Mouse (Mus musculus): ENCODE data around the gene Greb1.

The Greb1 gene

GRCm38 (mm10) chr12:16800259-16800958 is at the start of gene Greb1:
Greb1 (minus strand) TSS chr12:16800886.
- in situ Hi-C loops (cut with MboI): no loop called here

GRCm38 (mm10) chr12:16849821-16850220 is 49.1 kb upstream of the Greb1 start:
- in situ Hi-C loops (cut with MboI): no loop called here

- in situ Hi-C loops (cut with MboI): no loop called here
These were observed 47.8 kb upstream of the Greb1 start for GRCm38 (mm10) chr12:16848501-16848900.

GRCm38 (mm10) chr12:16847204-16847792 is 46.6 kb upstream of the Greb1 start:
- in situ Hi-C loops (cut with MboI): no loop called here

- in situ Hi-C loops (cut with MboI): no loop called here
These were observed 44.2 kb upstream of the Greb1 start for GRCm38 (mm10) chr12:16844623-16845592.

- in situ Hi-C loops (cut with MboI): no loop called here
These were observed 40.4 kb upstream of the Greb1 start for GRCm38 (mm10) chr12:16840842-16841782.

- in situ Hi-C loops (cut with MboI): no loop called here
These were observed 37.1 kb upstream of the Greb1 start for GRCm38 (mm10) chr12:16837766-16838165.

- in situ Hi-C loops (cut with MboI): no loop called here
These were observed 35.5 kb upstream of the Greb1 start for GRCm38 (mm10) chr12:16836188-16836587.

- in situ Hi-C loops (cut with MboI): no loop called here
These were observed 34.0 kb upstream of the Greb1 start for GRCm38 (mm10) chr12:16834701-16835100.

GRCm38 (mm10) chr12:16831071-16831470 is 30.4 kb upstream of the Greb1 start:
- in situ Hi-C loops (cut with MboI): no loop called here

GRCm38 (mm10) chr12:16829785-16830184 is 29.1 kb upstream of the Greb1 start:
- in situ Hi-C loops (cut with MboI): no loop called here

GRCm38 (mm10) chr12:16828505-16828904 is 27.8 kb upstream of the Greb1 start:
- in situ Hi-C loops (cut with MboI): no loop called here

- in situ Hi-C loops (cut with MboI): no loop called here
These were observed 23.0 kb upstream of the Greb1 start for GRCm38 (mm10) chr12:16823701-16824100.

GRCm38 (mm10) chr12:16822181-16822734 is 21.6 kb upstream of the Greb1 start:
- in situ Hi-C loops (cut with MboI): no loop called here

- in situ Hi-C loops (cut with MboI): no loop called here
These were observed 20.1 kb upstream of the Greb1 start for GRCm38 (mm10) chr12:16820761-16821160.

- in situ Hi-C loops (cut with MboI): no loop called here
These were observed 17.8 kb upstream of the Greb1 start for GRCm38 (mm10) chr12:16818513-16818912.

- in situ Hi-C loops (cut with MboI): no loop called here
These were observed 16.5 kb upstream of the Greb1 start for GRCm38 (mm10) chr12:16817147-16817546.

- in situ Hi-C loops (cut with MboI): no loop called here
These were observed 10.8 kb upstream of the Greb1 start for GRCm38 (mm10) chr12:16811477-16811876.

GRCm38 (mm10) chr12:16810525-16811431 is 10.1 kb upstream of the Greb1 start, which contains the start of gene E2f6:
E2f6 (plus strand) TSS chr12:16810963.
- in situ Hi-C loops (cut with MboI): no loop called here

- in situ Hi-C loops (cut with MboI): no loop called here
These were observed 7.4 kb upstream of the Greb1 start for GRCm38 (mm10) chr12:16808045-16808444.
